Mouse (Mus musculus) layer of hippocampus, adult 11-12 months (tissue): ENCODE results near the gene Cd151.

Source experiments
- DNase-seq: peaks from one replicate; pipeline ENCODE4 v3.0.0; 2022; ENCODE audit warnings: low spot score

Cd151 gene

GRCm38 (mm10) chr7:141495940-141496339 is 28.7 kb downstream of the Cd151 start:
- DNase-seq, result no peak

DNA sequence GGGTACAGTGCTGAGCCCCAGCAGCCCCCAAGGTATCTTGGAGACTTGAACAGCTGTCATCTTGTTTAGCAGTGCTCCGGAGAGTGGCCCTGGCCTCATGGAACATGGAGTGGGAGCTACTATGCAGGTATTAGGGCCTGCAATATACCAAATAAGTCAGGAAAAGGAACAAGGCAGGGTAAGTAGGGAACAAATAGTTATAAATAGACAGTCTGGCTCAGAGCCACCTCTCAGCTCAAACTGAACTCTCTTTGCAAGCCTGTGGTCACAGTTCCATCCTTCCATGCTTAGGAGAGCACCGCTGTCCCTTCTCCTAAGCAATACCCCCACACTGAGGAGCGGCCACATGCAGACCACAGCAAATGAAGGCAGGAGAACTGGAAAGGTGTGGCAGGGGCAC is 30.4 kb downstream of the Cd151 start:
- DNase-seq, result no peak

DNA sequence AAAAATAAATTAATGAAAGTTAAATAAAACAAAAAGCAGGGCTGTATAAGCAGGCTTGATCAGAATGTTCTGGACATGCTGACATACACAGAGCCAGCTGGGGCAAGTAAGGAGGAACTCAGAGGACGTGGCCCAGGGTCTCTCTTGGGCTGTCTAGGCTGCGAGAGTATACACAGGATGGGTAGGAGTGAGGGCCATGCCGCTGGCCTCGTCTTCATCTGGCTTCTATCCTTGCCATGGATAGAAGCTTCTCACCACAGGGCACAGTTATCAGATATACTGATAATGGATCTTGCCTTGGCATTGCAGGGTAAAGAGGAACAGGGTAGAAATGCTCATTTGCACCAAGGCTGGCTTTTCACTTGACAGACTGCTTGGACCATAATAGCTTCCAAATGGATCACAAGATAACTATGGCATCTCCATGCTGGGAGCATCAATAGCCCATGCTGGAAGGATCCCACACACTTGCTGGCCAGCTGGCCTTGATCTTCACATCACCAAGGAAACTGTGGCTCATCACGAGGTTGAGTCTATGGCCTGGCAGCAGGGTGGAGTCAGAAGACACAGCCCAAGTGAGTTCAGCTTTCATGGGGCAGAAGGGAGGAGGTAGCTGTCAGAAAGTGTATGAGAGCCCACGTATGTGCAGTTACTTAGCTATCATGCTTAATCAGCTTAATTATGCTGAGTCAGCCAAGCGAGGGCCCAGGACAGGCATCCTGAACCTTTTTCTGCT is 34.8 kb downstream of the Cd151 start:
- no peak for DNase-seq

DNA sequence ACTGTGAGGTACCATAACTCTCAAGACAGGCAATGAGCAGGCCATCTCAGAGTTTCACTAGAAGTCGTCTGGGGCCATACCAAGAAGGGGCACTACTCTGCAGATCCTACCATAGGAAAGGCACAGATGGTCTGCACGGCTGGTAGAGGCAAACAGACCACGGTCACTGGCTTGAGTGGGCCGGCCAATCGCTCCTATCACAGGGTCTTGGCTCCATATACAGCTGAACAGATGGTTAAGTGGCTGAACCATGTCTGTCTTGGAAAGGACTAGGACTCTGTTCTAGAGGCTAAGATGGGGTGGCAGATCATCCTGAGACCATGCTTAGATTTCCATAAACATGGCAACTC is 35.3 kb downstream of the Cd151 start:
- DNase-seq, result no peak

GRCm38 (mm10) chr7:141506278-141506677 is 39.1 kb downstream of the Cd151 start:
- no peak for DNase-seq

GRCm38 (mm10) chr7:141508160-141508559 is 41.0 kb downstream of the Cd151 start:
- no peak for DNase-seq

- no peak for DNase-seq
These were observed 43.0 kb downstream of the Cd151 start for GRCm38 (mm10) chr7:141510196-141510595.

DNA sequence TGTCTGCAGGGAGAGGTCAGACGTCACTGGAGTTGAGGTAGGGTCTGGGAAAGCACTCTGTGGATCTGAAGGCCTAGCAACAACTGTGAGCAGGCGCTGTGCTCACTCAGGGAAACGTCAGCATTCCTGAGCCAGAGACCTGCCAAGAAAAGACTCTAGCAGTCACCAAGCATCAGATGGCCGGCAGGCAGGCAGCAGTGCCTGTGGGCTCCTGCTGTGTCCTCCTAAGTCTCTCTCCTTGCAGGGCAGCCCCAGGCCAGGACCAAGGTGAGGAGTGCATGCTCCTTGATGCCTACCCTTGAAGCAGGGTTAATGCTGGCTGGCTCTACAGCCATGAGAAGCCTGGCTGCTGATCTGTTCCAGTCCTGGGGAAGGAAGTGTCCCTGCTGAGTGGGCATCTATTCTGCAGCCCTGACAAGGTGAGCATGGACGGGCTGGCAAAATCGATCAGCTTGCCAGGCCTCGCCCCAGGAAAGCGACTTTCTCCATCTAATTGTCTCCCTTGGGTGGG is 43.5 kb downstream of the Cd151 start:
- no peak for DNase-seq

GRCm38 (mm10) chr7:141517638-141518037 is 50.4 kb downstream of the Cd151 start:
- DNase-seq, result no peak

- no peak for DNase-seq
These were observed 51.1 kb downstream of the Cd151 start for GRCm38 (mm10) chr7:141518296-141518695.

DNA sequence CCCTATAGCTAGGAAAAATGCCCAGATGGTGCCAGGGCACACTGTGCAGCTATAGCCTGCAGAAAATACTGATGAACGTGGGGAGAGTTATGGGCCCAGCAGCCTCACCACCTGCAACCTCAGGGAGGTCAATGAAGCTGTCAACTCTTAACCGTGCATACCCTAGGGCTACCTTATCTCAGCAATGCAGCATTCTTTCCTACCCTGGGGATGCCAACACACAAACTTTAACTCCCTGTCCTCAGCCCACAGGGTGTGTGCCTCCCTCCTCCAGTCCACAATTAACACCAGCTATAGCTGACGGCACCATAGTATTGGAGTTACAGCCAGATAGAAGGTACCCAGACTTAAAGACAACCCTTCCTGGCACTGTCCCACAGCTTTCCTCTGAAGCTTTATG is 51.7 kb downstream of the Cd151 start:
- no peak for DNase-seq

GRCm38 (mm10) chr7:141519795-141520194 is 52.6 kb downstream of the Cd151 start:
- no peak for DNase-seq
